Mouse (Mus musculus): ENCODE measurements around the gene Lig4. TPM values are rescaled to one million over a fixed set of nuclear protein-coding genes. Genes with fewer than 3 reads are reported as not detected.
A peak's percentile ranks its signal among the peaks of the same experiment; 100 is the strongest.

Gene Lig4
- 4.3 and 4.9 TPM in 2 replicates for polyA plus RNA-seq (2015; fragmentation: Nextera tagmentation; extraction: Ambion mirVana)

DNA sequence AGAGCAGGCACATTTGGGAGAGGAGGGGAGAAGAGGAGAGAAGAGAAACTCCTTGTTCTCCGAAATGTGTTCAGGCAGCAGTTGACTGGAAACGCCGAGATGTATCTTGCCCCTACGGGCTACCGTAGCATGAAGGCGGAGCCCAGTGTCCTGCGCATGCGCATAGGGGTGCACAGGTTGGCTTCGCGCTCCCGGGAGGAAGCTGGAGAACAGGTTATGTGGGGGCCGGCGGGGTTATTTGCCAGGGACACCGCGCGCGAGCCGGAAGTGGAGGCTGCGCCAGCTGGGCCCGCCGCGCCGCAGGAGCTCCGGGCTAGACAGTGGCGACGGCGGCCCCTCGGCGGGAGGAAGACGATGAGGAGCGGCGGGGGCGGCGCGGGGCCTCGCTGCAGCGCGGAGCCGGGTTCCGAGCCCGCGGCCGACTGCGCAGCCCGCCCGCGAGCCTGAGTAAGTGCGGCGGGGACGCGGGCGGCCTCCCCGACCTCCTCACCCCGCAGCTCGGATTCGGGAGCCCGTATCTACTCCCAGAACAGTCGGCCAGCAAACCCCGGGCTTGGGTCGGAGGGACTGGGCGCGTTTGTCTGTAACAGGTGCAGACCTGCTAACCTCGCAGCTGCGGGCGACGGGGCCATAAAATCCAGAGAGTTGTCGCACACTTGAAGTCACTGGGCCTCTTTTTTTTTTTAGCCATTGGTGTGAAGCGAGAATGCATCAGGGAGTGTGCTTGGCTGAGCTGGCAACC is at the start of gene Lig4, which contains the start of gene Abhd13:
TSS of gene Lig4 (minus strand) at position 114 of the 742 bp plus-strand sequence.
TSS of gene Abhd13 (plus strand) at position 135 of the 742 bp plus-strand sequence.
- ATAC-seq (ENCODE audit: insufficient read depth, low FRiP score) = peak; percentile 80
- peak within 1 kb of the TSS; percentile 70 for H3K4me2 ChIP-seq (ENCODE audit: low read depth, low read length)
- H3K9me3 ChIP-seq (replicated peaks; ENCODE audit: control insufficient read depth, low read length) = no peaks in the 10 kb centered on the region
- H3K27me3 ChIP-seq (ENCODE audit: control insufficient read depth, insufficient read depth, low read length) = no peaks in the 10 kb centered on the region
- peak within 1 kb of the TSS; percentile 92 for H3K9ac ChIP-seq (ENCODE audit: low read length)
- H3K4me1 ChIP-seq (ENCODE audit: control insufficient read depth, insufficient read depth, low read length) = peaks cover 24% of the 10 kb centered on the region
- WGBS = under 1% methylated on average over 68 of the region's 68 CpGs
- H3K27ac ChIP-seq (ENCODE audit: low read length) = peak within 1 kb of the TSS; percentile 92
- no peaks in the 10 kb centered on the region for H3K36me3 ChIP-seq (ENCODE audit: control insufficient read depth, insufficient read depth, low read length)
- peak within 1 kb of the TSS; percentile 84 for H3K4me3 ChIP-seq (replicated peaks; ENCODE audit: low read length)

DNA sequence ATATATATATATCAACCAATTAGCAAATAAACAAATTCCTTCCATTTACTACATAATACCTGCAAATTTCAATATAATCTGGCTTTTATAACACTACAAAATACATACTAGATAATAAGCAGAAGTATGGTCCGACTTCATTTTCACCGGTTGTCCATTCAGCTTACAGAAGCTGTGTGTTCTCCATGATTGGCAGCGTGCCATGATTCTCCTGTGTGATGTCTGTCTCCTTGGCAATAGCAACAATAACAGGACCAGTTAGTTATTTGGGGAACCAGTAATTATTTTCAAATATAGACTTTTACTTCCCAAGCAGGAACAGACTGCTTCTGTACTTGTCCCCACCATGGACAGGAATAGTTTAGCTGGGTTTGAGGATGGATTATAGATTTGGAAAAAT is 39.7 kb upstream of the Lig4 start:
- Histone ChIP-seq H3K4me1 (ENCODE audit: control insufficient read depth, insufficient read depth, low read length) (no peaks in the 10 kb centered on the region), H3K27me3 (ENCODE audit: control insufficient read depth, insufficient read depth, low read length) (no peaks in the 10 kb centered on the region), H3K9ac (ENCODE audit: low read length) (no peak overlapping the region), H3K27ac (ENCODE audit: low read length) (no peak overlapping the region), H3K4me2 (ENCODE audit: low read depth, low read length) (no peak overlapping the region), H3K9me3 (replicated peaks; ENCODE audit: control insufficient read depth, low read length) (no peaks in the 10 kb centered on the region), H3K4me3 (replicated peaks; ENCODE audit: low read length) (no peak overlapping the region), H3K36me3 (ENCODE audit: control insufficient read depth, insufficient read depth, low read length) (no peaks in the 10 kb centered on the region)
- WGBS = 56% methylated on average over 3 of the region's 3 CpGs
- ATAC-seq (ENCODE audit: insufficient read depth, low FRiP score) = no peak

DNA sequence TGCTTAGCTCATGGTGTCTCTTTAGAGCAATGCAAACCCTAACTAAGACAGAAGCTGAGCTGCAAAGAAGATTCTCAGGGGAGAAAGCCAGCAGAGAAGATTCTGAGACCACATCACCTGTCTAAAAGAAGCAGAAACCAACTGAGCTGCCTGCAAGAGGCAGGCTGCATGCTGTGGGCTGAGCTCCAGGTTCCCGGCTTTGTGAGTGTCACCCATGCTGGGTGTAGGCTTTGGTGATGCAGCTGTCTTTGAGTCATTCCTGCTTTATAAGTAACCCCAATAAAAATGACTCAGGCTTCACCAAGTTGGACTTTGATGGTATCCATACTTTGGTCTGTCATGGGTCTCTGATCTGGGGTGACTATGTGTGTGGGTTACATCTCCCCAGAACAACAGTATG is 38.8 kb upstream of the Lig4 start:
- H3K4me2 ChIP-seq (ENCODE audit: low read depth, low read length) = no peak overlapping the region
- ATAC-seq (ENCODE audit: insufficient read depth, low FRiP score) = no peak
- WGBS = 78% methylated on average over 1 of the region's 1 CpGs

DNA sequence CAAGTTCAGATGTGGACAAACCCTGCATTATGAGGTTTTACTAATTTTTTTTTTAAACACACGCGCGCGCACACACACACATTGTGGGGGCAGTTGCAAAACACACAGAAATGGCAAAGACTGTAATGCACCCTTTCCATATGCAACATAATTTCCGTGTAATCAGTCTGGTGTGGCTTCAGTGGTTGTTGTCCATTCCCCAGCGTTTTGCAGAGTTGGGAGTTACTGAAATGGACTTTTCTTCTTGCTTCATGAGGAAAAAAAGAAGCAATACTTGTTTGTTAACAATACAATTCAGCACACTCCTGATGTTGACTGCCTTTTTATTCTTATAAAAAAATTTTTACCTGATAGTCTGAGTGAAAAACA is 30.2 kb upstream of the Lig4 start:
- H3K4me1 ChIP-seq (ENCODE audit: control insufficient read depth, insufficient read depth, low read length) = 0 out of 2 replicates have a peak, but pooled peaks cover 7% of the 10 kb centered on the region
- H3K4me3 ChIP-seq (replicated peaks; ENCODE audit: low read length) = peak overlapping the region; percentile 43
- H3K9ac ChIP-seq (ENCODE audit: low read length) = no peak overlapping the region
- H3K27me3 ChIP-seq (ENCODE audit: control insufficient read depth, insufficient read depth, low read length) = no peaks in the 10 kb centered on the region
- peak overlapping the region; percentile 57 for H3K4me2 ChIP-seq (ENCODE audit: low read depth, low read length)
- no peaks in the 10 kb centered on the region for H3K9me3 ChIP-seq (replicated peaks; ENCODE audit: control insufficient read depth, low read length)
- no peak overlapping the region for H3K27ac ChIP-seq (ENCODE audit: low read length)
- WGBS = 40% methylated on average over 6 of the region's 6 CpGs
- H3K36me3 ChIP-seq (ENCODE audit: control insufficient read depth, insufficient read depth, low read length) = no peaks in the 10 kb centered on the region
- ATAC-seq (ENCODE audit: insufficient read depth, low FRiP score) = no peak

More for the DNA sequence above, 38.8 kb upstream of the Lig4 start:
- Histone ChIP-seq H3K27me3 (ENCODE audit: control insufficient read depth, insufficient read depth, low read length) (no peaks in the 10 kb centered on the region), H3K9me3 (replicated peaks; ENCODE audit: control insufficient read depth, low read length) (no peaks in the 10 kb centered on the region), H3K4me1 (ENCODE audit: control insufficient read depth, insufficient read depth, low read length) (no peaks in the 10 kb centered on the region), H3K27ac (ENCODE audit: low read length) (no peak overlapping the region), H3K4me3 (replicated peaks; ENCODE audit: low read length) (no peak overlapping the region), H3K36me3 (ENCODE audit: control insufficient read depth, insufficient read depth, low read length) (no peaks in the 10 kb centered on the region), H3K9ac (ENCODE audit: low read length) (no peak overlapping the region)

DNA sequence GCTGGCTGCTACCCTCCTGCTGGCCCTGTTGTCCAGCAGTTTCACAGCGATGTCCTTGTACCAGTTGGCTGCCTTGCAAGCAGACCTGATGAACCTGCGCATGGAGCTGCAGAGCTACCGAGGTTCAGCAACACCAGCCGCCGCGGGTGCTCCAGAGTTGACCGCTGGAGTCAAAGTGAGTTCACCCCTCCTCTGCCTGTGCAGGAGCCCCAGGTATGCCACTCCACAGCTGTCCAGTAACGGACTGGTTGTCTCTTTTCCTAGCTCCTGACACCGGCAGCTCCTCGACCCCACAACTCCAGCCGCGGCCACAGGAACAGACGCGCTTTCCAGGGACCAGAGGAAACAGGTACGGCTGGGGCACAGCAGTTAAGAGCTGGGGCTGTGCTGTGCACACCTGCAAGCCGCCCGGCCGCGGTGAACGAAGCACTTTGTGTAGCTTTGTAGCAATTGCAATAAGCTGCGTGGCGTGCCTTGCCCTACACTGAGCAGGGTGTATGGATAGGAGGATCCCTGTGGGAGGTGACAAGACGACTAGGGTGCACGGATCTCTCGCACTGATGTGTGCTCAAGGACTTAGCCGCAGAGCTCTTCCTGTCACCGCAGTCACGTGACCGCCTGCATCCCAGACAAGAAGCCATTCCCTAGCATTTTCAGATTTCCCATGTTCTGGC is 29.6 kb upstream of the Lig4 start:
- 4% methylated on average over 29 of the region's 29 CpGs for WGBS
- Histone ChIP-seq H3K4me2 (ENCODE audit: low read depth, low read length) (peak overlapping the region; percentile 57), H3K9ac (ENCODE audit: low read length) (peak overlapping the region; percentile 57; the same call in 1 of the 2 replicates), H3K36me3 (ENCODE audit: control insufficient read depth, insufficient read depth, low read length) (no peaks in the 10 kb centered on the region), H3K4me1 (ENCODE audit: control insufficient read depth, insufficient read depth, low read length) (0 out of 2 replicates have a peak, but pooled peaks cover 7% of the 10 kb centered on the region), H3K9me3 (replicated peaks; ENCODE audit: control insufficient read depth, low read length) (no peaks in the 10 kb centered on the region), H3K4me3 (replicated peaks; ENCODE audit: low read length) (peak overlapping the region; percentile 43), H3K27ac (ENCODE audit: low read length) (no peak overlapping the region), H3K27me3 (ENCODE audit: control insufficient read depth, insufficient read depth, low read length) (no peaks in the 10 kb centered on the region)
- ATAC-seq (ENCODE audit: insufficient read depth, low FRiP score) = no peak; the same call in 1 of the 2 replicates

DNA sequence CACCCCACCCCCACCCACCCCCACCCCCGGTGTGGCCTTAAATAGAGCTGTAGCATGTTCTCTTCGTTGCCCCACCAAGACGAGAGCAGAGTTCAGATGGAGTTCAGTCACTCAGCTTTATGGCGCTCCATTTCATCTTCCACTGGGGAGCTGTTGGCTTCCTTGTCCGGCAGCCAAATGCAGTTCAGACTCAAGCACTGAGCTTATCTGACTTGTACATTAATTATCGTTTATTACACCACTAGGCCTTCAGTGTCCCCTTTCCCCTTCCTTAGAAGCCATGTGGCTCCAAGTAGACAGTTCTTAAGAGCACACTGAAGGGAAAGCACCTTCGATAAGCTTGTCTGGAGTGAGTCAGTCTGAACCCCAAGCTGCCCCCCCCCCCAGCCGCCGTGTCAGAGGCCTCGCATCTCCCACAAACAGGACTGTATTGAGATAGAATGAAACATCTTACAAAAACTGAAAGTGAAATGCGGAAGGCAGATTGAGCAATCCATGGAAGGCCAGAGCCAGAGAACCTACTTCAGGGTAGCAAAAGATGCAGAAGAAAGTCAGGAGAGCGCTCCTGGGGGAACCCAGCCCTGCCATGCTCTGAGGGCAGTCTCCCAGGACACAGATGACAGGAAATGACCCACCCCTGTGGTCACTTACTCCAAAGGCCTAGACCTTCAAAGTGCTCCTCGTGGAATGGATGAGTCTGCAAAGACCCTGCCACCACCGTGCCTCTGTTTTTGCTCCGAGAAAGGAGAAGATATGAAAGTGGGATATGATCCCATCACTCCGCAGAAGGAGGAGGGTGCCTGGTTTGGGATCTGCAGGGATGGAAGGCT is 28.9 kb upstream of the Lig4 start, which contains the start of gene Tnfsf13b:
TSS of gene Tnfsf13b (plus strand) at position 312 of the 830 bp plus-strand sequence.
- Histone ChIP-seq H3K9ac (ENCODE audit: low read length) (peak within 1 kb of the TSS; percentile 57; the same call in 1 of the 2 replicates), H3K36me3 (ENCODE audit: control insufficient read depth, insufficient read depth, low read length) (no peaks in the 10 kb centered on the region), H3K4me1 (ENCODE audit: control insufficient read depth, insufficient read depth, low read length) (0 out of 2 replicates have a peak, but pooled peaks cover 7% of the 10 kb centered on the region), H3K9me3 (replicated peaks; ENCODE audit: control insufficient read depth, low read length) (no peaks in the 10 kb centered on the region), H3K27ac (ENCODE audit: low read length) (no peak within 1 kb of the TSS), H3K4me2 (ENCODE audit: low read depth, low read length) (peak within 1 kb of the TSS; percentile 57), H3K27me3 (ENCODE audit: control insufficient read depth, insufficient read depth, low read length) (no peaks in the 10 kb centered on the region), H3K4me3 (replicated peaks; ENCODE audit: low read length) (peak within 1 kb of the TSS; percentile 43)
- whole genome bisulfite sequencing = 57% methylated on average over 16 of the region's 16 CpGs
- ATAC-seq (ENCODE audit: insufficient read depth, low FRiP score) = no peak

DNA sequence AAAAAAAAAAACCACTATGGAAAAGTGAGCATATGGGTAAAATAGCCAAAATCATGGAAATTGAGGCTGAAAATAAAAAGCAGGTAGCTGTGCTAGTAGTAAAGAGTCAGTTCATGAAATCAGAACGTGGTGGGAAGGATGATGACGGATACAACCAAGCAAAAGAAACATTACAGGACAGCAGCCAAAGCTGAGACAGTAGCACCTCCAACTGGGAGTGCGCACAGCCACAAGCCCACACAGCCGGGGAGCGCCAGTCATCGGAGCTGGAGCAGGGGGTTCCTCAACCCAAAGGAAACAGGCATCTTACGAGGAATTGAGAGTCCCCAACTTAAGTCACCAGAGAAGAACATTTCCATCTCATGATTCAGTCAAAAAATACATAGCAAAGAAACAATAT is 26.6 kb upstream of the Lig4 start:
- Histone ChIP-seq H3K27me3 (ENCODE audit: control insufficient read depth, insufficient read depth, low read length) (no peaks in the 10 kb centered on the region), H3K36me3 (ENCODE audit: control insufficient read depth, insufficient read depth, low read length) (no peaks in the 10 kb centered on the region), H3K4me3 (replicated peaks; ENCODE audit: low read length) (no peak overlapping the region), H3K4me1 (ENCODE audit: control insufficient read depth, insufficient read depth, low read length) (0 out of 2 replicates have a peak, but pooled peaks cover 7% of the 10 kb centered on the region), H3K9me3 (replicated peaks; ENCODE audit: control insufficient read depth, low read length) (no peaks in the 10 kb centered on the region), H3K27ac (ENCODE audit: low read length) (no peak overlapping the region), H3K9ac (ENCODE audit: low read length) (no peak overlapping the region), H3K4me2 (ENCODE audit: low read depth, low read length) (no peak overlapping the region)
- ATAC-seq (ENCODE audit: insufficient read depth, low FRiP score) = no peak
- WGBS = 79% methylated on average over 7 of the region's 7 CpGs

DNA sequence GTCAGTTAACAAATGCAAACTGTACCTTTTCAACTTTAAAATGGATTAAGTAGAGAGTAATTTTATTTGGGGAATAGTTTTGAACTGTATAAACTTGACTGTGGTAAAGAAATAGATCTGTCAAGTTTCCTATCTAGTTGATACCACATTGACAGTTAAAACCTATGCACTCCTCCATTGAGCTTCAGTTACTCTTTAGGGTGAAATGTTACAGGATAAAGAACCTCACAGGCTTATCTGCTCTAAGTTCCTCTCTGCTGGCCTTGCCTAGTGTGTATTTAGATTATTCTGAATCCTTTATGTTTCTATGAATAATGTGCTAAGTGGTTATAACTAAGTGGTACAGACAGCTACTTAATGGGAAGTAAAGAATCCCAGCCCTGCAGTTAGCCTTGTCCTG is 2.7 kb upstream of the Lig4 start:
- Histone ChIP-seq H3K4me3 (replicated peaks; ENCODE audit: low read length) (no peak overlapping the region), H3K4me1 (ENCODE audit: control insufficient read depth, insufficient read depth, low read length) (peaks cover 22% of the 10 kb centered on the region), H3K9ac (ENCODE audit: low read length) (no peak overlapping the region), H3K36me3 (ENCODE audit: control insufficient read depth, insufficient read depth, low read length) (no peaks in the 10 kb centered on the region), H3K27me3 (ENCODE audit: control insufficient read depth, insufficient read depth, low read length) (no peaks in the 10 kb centered on the region), H3K4me2 (ENCODE audit: low read depth, low read length) (no peak overlapping the region), H3K27ac (ENCODE audit: low read length) (no peak overlapping the region), H3K9me3 (replicated peaks; ENCODE audit: control insufficient read depth, low read length) (no peaks in the 10 kb centered on the region)
- ATAC-seq (ENCODE audit: insufficient read depth, low FRiP score) = no peak
